Mouse (Mus musculus) intestine, embryonic 16.5 days (tissue): ENCODE results near the gene Ero1l. TPM values are rescaled to one million over a fixed set of nuclear protein-coding genes. Genes with fewer than 3 reads are reported as not detected.

Source experiments
- ATAC-seq: fragments of 200-750 bp; cut with Nextera tagmentation; 2 replicates; pipeline ENCODE4 v1.8.0; 2017; ENCODE audit warnings: moderate TSS enrichment, moderate library complexity
- H3K27ac ChIP-seq: fragments of 300-500 bp; sonication (generic); 2 replicates; pipeline ENCODE4 v1.5.1; 2014; ENCODE audit warnings: mild to moderate bottlenecking, low read length
- H3K27me3 ChIP-seq: fragments of 300-500 bp; sonication (generic); replicated peaks from 2 replicates; pipeline ENCODE4 v1.6.1; 2014; ENCODE audit warnings: low read length, control low read depth, mixed read lengths; ENCODE audit not compliant: control insufficient read depth, insufficient read depth
- H3K36me3 ChIP-seq: fragments of 300-500 bp; sonication (generic); 2 replicates; pipeline ENCODE4 v1.6.1; 2014; ENCODE audit warnings: low read length, control low read depth; ENCODE audit not compliant: control insufficient read depth, insufficient read depth
- H3K4me1 ChIP-seq: fragments of 300-500 bp; sonication (generic); 2 replicates; pipeline ENCODE4 v1.6.1; 2014; ENCODE audit warnings: low read length, control low read depth, mixed read lengths; ENCODE audit not compliant: control insufficient read depth, insufficient read depth
- H3K4me2 ChIP-seq: fragments of 300-500 bp; sonication (generic); 2 replicates; pipeline ENCODE4 v1.6.1; 2014; ENCODE audit warnings: low read depth, low read length, control low read depth
- H3K4me3 ChIP-seq: fragments of 300-500 bp; sonication (generic); 2 replicates; pipeline ENCODE4 v1.5.1; 2014; ENCODE audit warnings: mild to moderate bottlenecking, low read length
- H3K9ac ChIP-seq: fragments of 300-500 bp; sonication (generic); 2 replicates; pipeline ENCODE4 v1.6.1; 2014; ENCODE audit warnings: low read depth, low read length
- H3K9me3 ChIP-seq: fragments of 300-500 bp; sonication (generic); 2 replicates; pipeline ENCODE4 v1.6.1; 2016; ENCODE audit warnings: low read length, control low read depth; ENCODE audit not compliant: control insufficient read depth
- WGBS: fragments of 180-500 bp; shearing (Covaris S2); extraction: QIAGEN DNeasy Blood & Tissue Kit; methylation state at CpG from one replicate; pipeline ENCODE4 v1.1.7; 2014; 5-methylcytosine and 5-hydroxymethylcytosine counted together
- polyA plus RNA-seq: library from polyadenylated mRNA; unstranded; fragments of >200 nt; fragmentation: Nextera tagmentation; extraction: Ambion mirVana; gene quantifications from 2 replicates; pipeline ENCODE4 v1.2.1, GENCODE M21; 2015

Gene Ero1l
- polyA plus RNA-seq, 1 experiment from 2014 or later: 74.5 TPM

DNA sequence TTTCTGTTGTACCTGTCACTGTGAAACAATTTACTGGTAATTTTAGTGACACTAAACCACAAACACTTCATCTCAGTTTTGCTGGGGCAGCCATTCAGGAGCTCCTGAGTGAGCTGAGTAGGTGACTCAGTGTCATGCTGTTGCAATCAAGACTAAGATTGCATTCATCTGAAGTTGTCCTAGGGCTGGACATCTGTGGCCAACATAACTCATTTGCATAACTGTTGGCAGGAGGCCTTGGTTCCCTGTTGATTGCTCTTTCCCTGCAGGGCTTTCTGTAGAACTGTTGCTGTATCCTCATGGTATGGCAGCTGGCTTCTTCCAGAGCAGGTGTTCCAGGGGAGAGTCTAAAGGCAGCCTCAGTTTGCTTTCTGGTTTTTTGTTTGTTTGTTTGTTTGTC lies 6.9 kb upstream of the Ero1l start:
- no peak for ATAC-seq
- Histone ChIP-seq H3K9me3 (no peaks in the 10 kb centered on the region), H3K9ac (no peak overlapping the region), H3K27ac (0 out of 2 replicates have a peak overlapping the region, but pooled peaks have one; percentile 27), H3K27me3 (no peaks in the 10 kb centered on the region), H3K4me2 (no peak overlapping the region), H3K36me3 (no peaks in the 10 kb centered on the region), H3K4me3 (no peak overlapping the region), H3K4me1 (peaks cover 5% of the 10 kb centered on the region; the same call in 1 of the 2 replicates)

DNA sequence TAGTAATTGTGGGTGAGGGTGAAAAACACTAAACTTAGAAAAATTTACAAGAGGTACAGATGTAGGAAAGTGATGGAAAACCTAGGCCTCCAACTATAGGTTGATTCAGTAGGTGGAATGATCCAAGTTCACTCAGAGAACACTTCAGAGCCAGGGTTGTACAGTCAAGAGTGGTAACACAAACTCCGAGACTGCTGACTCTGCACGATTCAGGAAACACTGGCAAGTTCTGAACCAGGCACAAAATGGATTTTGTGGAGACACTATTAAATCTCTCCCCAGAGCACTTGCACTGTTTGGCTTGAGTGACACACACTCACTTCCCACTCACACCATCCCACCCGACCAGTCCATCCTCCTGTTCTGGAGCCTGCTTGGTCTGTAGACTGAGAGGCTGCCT lies 4.7 kb upstream of the Ero1l start:
- Histone ChIP-seq H3K4me3 (no peak overlapping the region), H3K36me3 (no peaks in the 10 kb centered on the region), H3K9me3 (no peaks in the 10 kb centered on the region), H3K4me2 (no peak overlapping the region), H3K27ac (no peak overlapping the region), H3K4me1 (peaks cover 10% of the 10 kb centered on the region), H3K27me3 (no peaks in the 10 kb centered on the region), H3K9ac (no peak overlapping the region)
- ATAC-seq: no peak
- WGBS: 78% methylated on average over 3 of the region's 3 CpGs

DNA sequence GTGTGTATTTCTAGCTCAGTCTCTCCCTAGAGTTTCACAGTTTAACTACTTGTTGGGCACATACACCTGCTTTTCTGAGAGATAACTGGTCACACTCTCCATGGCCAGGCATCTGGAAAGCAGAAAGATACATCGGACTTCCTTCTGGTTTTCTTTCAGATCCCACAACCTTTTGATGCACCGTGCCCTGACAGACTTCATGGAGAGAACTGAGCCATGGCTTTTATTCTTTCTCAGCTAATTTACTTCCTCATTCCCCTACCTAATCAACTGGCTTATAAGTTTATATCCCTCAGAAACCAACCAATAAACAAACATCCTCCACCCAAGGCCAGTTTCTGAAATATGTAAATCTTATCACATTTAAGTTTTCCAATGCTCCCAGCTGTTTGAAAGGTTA lies 3.9 kb upstream of the Ero1l start:
- Histone ChIP-seq H3K4me1 (peaks cover 11% of the 10 kb centered on the region), H3K4me3 (no peak overlapping the region), H3K4me2 (no peak overlapping the region), H3K27me3 (no peaks in the 10 kb centered on the region), H3K36me3 (no peaks in the 10 kb centered on the region), H3K9ac (no peak overlapping the region), H3K9me3 (no peaks in the 10 kb centered on the region), H3K27ac (no peak overlapping the region)
- 91% methylated on average over 2 of the region's 2 CpGs for WGBS
- ATAC-seq: no peak

- peak overlapping the region; percentile 72 for H3K27ac ChIP-seq
- no peak overlapping the region for H3K4me2 ChIP-seq
- H3K4me3 ChIP-seq: no peak overlapping the region
- peaks cover 16% of the 10 kb centered on the region for H3K4me1 ChIP-seq
- no peaks in the 10 kb centered on the region for H3K27me3 ChIP-seq
- no peaks in the 10 kb centered on the region for H3K36me3 ChIP-seq
- no peaks in the 10 kb centered on the region for H3K9me3 ChIP-seq
- no peak overlapping the region for H3K9ac ChIP-seq
- WGBS: 60% methylated on average over 5 of the region's 5 CpGs
- no peak for ATAC-seq
Observed at GRCm38 (mm10) chr14:45321622-45322021, 3.1 kb upstream of the Ero1l start.

DNA sequence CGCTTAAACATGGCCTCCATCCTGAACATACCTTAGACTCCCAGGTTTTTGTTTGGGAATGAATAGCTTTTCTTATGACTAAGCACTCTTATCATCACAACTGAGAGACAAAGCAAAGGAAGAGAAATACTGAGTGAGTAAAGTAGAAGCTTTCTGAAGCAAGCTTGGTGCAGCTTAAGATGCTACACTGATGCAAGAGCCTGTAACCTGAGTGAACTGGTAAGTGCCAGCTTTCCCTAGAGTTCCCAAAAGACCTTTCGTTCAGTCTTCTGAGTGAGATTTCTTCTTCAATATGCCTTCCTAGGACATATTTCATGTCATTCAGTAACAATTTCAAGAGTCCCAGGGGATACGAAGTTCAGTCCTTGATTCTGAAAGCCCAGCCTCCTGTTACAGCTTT lies 2.5 kb upstream of the Ero1l start:
- Histone ChIP-seq H3K9ac (no peak overlapping the region), H3K27me3 (no peaks in the 10 kb centered on the region), H3K27ac (no peak overlapping the region; the same call in 1 of the 2 replicates), H3K4me1 (peaks cover 16% of the 10 kb centered on the region), H3K4me2 (no peak overlapping the region), H3K9me3 (no peaks in the 10 kb centered on the region), H3K4me3 (no peak overlapping the region), H3K36me3 (no peaks in the 10 kb centered on the region)
- no peak for ATAC-seq
- WGBS: 83% methylated on average over 3 of the region's 3 CpGs

- Histone ChIP-seq H3K4me2 (no peak overlapping the region), H3K9me3 (no peaks in the 10 kb centered on the region), H3K27ac (no peak overlapping the region), H3K27me3 (no peaks in the 10 kb centered on the region), H3K4me3 (no peak overlapping the region), H3K4me1 (peaks cover 16% of the 10 kb centered on the region), H3K9ac (no peak overlapping the region), H3K36me3 (no peaks in the 10 kb centered on the region)
- no peak for ATAC-seq
- WGBS: 81% methylated on average over 4 of the region's 4 CpGs
Observed at GRCm38 (mm10) chr14:45320111-45320510, 1.5 kb upstream of the Ero1l start.

DNA sequence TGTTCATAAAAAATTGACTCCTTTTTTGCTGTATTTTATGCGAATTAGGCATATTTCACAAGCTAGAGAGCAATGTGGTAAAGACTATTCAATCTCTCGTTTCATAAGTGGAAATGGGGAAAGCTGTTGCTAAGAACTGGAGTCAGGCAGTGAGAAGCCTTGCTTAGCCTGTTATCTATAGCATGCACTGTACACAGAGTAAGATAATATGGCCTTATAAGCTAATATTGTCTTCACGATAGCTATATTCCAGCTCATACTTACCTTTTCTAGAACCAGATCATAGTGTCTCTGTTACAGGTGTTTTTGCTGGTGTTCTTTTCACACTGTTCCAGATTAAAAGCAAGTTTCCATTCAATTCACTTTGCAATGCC lies 653 bp upstream of the Ero1l start:
- WGBS: 54% methylated on average over 3 of the region's 3 CpGs
- no peak overlapping the region for H3K4me3 ChIP-seq
- ATAC-seq: no peak

GRCm38 (mm10) chr14:45317921-45318411 lies 605 bp downstream of the Ero1l start:
- Histone ChIP-seq H3K27ac (peak overlapping the region; percentile 97), H3K4me1 (peaks cover 16% of the 10 kb centered on the region), H3K9me3 (no peaks in the 10 kb centered on the region), H3K4me2 (peak overlapping the region; percentile 73), H3K4me3 (peak overlapping the region; percentile 94), H3K9ac (peak overlapping the region; percentile 93), H3K36me3 (no peaks in the 10 kb centered on the region), H3K27me3 (no peaks in the 10 kb centered on the region)
- WGBS: under 1% methylated on average over 34 of the region's 38 CpGs
- ATAC-seq: peak; percentile 13; the same call in 1 of the 2 replicates

More for the DNA sequence above, 653 bp upstream of the Ero1l start:
- no peak overlapping the region for H3K4me2 ChIP-seq
- H3K4me1 ChIP-seq: peaks cover 16% of the 10 kb centered on the region
- H3K36me3 ChIP-seq: no peaks in the 10 kb centered on the region
- H3K9ac ChIP-seq: no peak overlapping the region
- no peaks in the 10 kb centered on the region for H3K27me3 ChIP-seq
- H3K9me3 ChIP-seq: no peaks in the 10 kb centered on the region
- no peak overlapping the region; the same call in none of the 2 replicates for H3K27ac ChIP-seq

DNA sequence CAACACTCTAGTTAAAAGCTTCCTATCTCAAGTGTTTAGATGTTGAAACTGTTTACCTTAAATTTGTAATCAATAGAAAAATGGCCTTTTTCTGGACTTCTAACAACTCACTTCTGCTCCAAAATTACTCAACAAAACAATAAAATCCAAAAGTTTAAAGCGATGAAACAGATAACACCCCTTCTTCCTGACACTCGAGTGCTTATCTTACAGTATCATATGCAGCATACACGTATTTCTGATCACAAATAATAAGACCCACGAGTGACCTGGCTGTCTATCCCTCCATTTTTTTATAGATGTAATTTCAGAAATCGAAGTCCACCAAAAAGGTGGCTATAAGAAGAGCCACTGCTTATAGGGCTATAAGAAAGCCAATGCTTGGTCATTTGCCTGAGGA lies 1.6 kb downstream of the Ero1l start:
- H3K9me3 ChIP-seq: no peaks in the 10 kb centered on the region
- peak overlapping the region; percentile 73 for H3K4me2 ChIP-seq
- no peaks in the 10 kb centered on the region for H3K27me3 ChIP-seq
- H3K9ac ChIP-seq: peak overlapping the region; percentile 93
- no peak overlapping the region for H3K27ac ChIP-seq
- 69% methylated on average over 5 of the region's 5 CpGs for WGBS
- H3K4me3 ChIP-seq: peak overlapping the region; percentile 94
- no peak for ATAC-seq
- peaks cover 13% of the 10 kb centered on the region for H3K4me1 ChIP-seq
- no peaks in the 10 kb centered on the region for H3K36me3 ChIP-seq

GRCm38 (mm10) chr14:45310101-45310500 lies 8.5 kb downstream of the Ero1l start:
- Histone ChIP-seq H3K4me3 (no peak overlapping the region), H3K9me3 (no peaks in the 10 kb centered on the region), H3K9ac (no peak overlapping the region), H3K36me3 (no peaks in the 10 kb centered on the region), H3K4me2 (no peak overlapping the region), H3K27ac (no peak overlapping the region), H3K27me3 (no peaks in the 10 kb centered on the region), H3K4me1 (no peaks in the 10 kb centered on the region)
- 92% methylated on average over 14 of the region's 14 CpGs for WGBS
- no peak for ATAC-seq
